Mouse (Mus musculus) kidney, adult 2 months (tissue): ENCODE results near the gene Arap1. TPM values are rescaled to one million over a fixed set of nuclear protein-coding genes. Genes with fewer than 3 reads are reported as not detected.

Experiments used
- DNase-seq: peaks from one replicate; pipeline ENCODE4 v3.0.0; 2021
- H3K27ac ChIP-seq: fragments of 200-500 bp; 2 replicates; pipeline ENCODE4 v1.5.1; 2012; ENCODE audit warnings: low read depth, low read length, control low read depth, inconsistent platforms; ENCODE audit not compliant: insufficient read depth
- H3K27me3 ChIP-seq: fragments of 200-500 bp; replicated peaks from 2 replicates; pipeline ENCODE4 v1.6.1; 2012; ENCODE audit warnings: mild to moderate bottlenecking, moderate library complexity, low read length, inconsistent platforms; ENCODE audit not compliant: control insufficient read depth, insufficient read depth
- H3K36me3 ChIP-seq: fragments of 200-500 bp; 2 replicates; pipeline ENCODE4 v1.6.1; 2012; ENCODE audit warnings: mild to moderate bottlenecking, moderate library complexity, low read length, inconsistent platforms; ENCODE audit not compliant: control insufficient read depth, insufficient read depth
- H3K4me1 ChIP-seq: fragments of 200-500 bp; 2 replicates; pipeline ENCODE4 v1.6.1; 2011; ENCODE audit warnings: low read length; ENCODE audit not compliant: control insufficient read depth, insufficient read depth
- H3K4me3 ChIP-seq: fragments of 200-500 bp; 2 replicates; pipeline ENCODE4 v1.5.1; 2011; ENCODE audit warnings: mild to moderate bottlenecking, low read depth, low read length, control low read depth; ENCODE audit not compliant: insufficient read depth
- CTCF ChIP-seq: fragments of 200-500 bp; conservative IDR thresholded peaks from 2 replicates; pipeline ENCODE4 v1.5.1; 2011; ENCODE audit warnings: low read depth, mild to moderate bottlenecking, control low read depth, low read length, moderate library complexity, mixed read lengths; ENCODE audit not compliant: insufficient read depth, insufficient read length
- POLR2A ChIP-seq: fragments of 200-500 bp; IDR thresholded peaks from one replicate; pipeline ENCODE4 v1.6.1; 2011; ENCODE audit warnings: low read depth, low read length, control low read depth
- WGBS: fragments of 180-500 bp; shearing (Covaris S2); methylation state at CpG from one replicate; pipeline ENCODE4 v1.1.7; 2018; 5-methylcytosine and 5-hydroxymethylcytosine counted together
- polyA plus RNA-seq: library from polyadenylated mRNA; depleted of rRNA; stranded (reverse); fragments of >200 nt; gene quantifications from 2 replicates; pipeline ENCODE4 v1.2.3, GENCODE M21; 2012

Gene Arap1
- polyA plus RNA-seq, 1 experiment: 69.7 TPM

- no peak for TF ChIP-seq CTCF
- TF ChIP-seq POLR2A: no peak
- WGBS: 61% methylated on average over 5 of the region's 5 CpGs
- peak; percentile 89 for DNase-seq
- H3K4me3 ChIP-seq: no peak overlapping the region
- H3K27me3 ChIP-seq: no peaks in the 10 kb centered on the region
- H3K27ac ChIP-seq: peak overlapping the region; percentile 41
- peaks cover 48% of the 10 kb centered on the region for H3K4me1 ChIP-seq
- no peaks in the 10 kb centered on the region for H3K36me3 ChIP-seq
These were observed 21.9 kb upstream of the Arap1 start for GRCm38 (mm10) chr7:101326006-101326405.

GRCm38 (mm10) chr7:101327263-101327662, 20.6 kb upstream of the Arap1 start:
- WGBS: 44% methylated on average over 5 of the region's 5 CpGs
- Histone ChIP-seq H3K27ac (peak overlapping the region; percentile 24; the same call in 1 of the 2 replicates), H3K36me3 (no peaks in the 10 kb centered on the region), H3K4me1 (peaks cover 48% of the 10 kb centered on the region), H3K27me3 (no peaks in the 10 kb centered on the region), H3K4me3 (no peak overlapping the region)
- DNase-seq: peak; percentile 68
- TF ChIP-seq CTCF (no peak), POLR2A (no peak)

GRCm38 (mm10) chr7:101327786-101328185, 20.1 kb upstream of the Arap1 start:
- Histone ChIP-seq H3K4me3 (no peak overlapping the region), H3K4me1 (peaks cover 43% of the 10 kb centered on the region), H3K27me3 (no peaks in the 10 kb centered on the region), H3K27ac (no peak overlapping the region), H3K36me3 (no peaks in the 10 kb centered on the region)
- TF ChIP-seq POLR2A: no peak
- no peak for TF ChIP-seq CTCF
- no peak for DNase-seq
- WGBS: 66% methylated on average over 2 of the region's 2 CpGs

- TF ChIP-seq CTCF: 0 out of 2 replicates have a peak, but pooled peaks have one; percentile 26
- no peak for TF ChIP-seq POLR2A
- Histone ChIP-seq H3K4me1 (peaks cover 34% of the 10 kb centered on the region), H3K4me3 (no peak overlapping the region), H3K27me3 (no peaks in the 10 kb centered on the region), H3K36me3 (no peaks in the 10 kb centered on the region; the same call in 1 of the 2 replicates), H3K27ac (no peak overlapping the region)
- no peak for DNase-seq
- 62% methylated on average over 4 of the region's 4 CpGs for WGBS
These were observed 19.2 kb upstream of the Arap1 start for GRCm38 (mm10) chr7:101328621-101329158.

- TF ChIP-seq POLR2A: no peak
- no peak for TF ChIP-seq CTCF
- Histone ChIP-seq H3K4me3 (no peak overlapping the region), H3K4me1 (peaks cover 26% of the 10 kb centered on the region), H3K27ac (no peak overlapping the region), H3K36me3 (no peaks in the 10 kb centered on the region; the same call in 1 of the 2 replicates), H3K27me3 (no peaks in the 10 kb centered on the region)
- no peak for DNase-seq
- 56% methylated on average over 4 of the region's 4 CpGs for WGBS
These were observed 18.3 kb upstream of the Arap1 start for GRCm38 (mm10) chr7:101329606-101330005.

GRCm38 (mm10) chr7:101330074-101330840, 17.6 kb upstream of the Arap1 start:
- H3K4me3 ChIP-seq: no peak overlapping the region
- no peak overlapping the region for H3K27ac ChIP-seq
- H3K27me3 ChIP-seq: no peaks in the 10 kb centered on the region
- DNase-seq: no peak
- no peaks in the 10 kb centered on the region; the same call in 1 of the 2 replicates for H3K36me3 ChIP-seq
- 68% methylated on average over 10 of the region's 10 CpGs for WGBS
- peaks cover 20% of the 10 kb centered on the region for H3K4me1 ChIP-seq
- TF ChIP-seq CTCF (no peak), POLR2A (no peak)

GRCm38 (mm10) chr7:101330841-101331173, 17.1 kb upstream of the Arap1 start:
- no peak for DNase-seq
- TF ChIP-seq CTCF: no peak
- TF ChIP-seq POLR2A: no peak
- WGBS: 59% methylated on average over 4 of the region's 4 CpGs
- no peak overlapping the region for H3K27ac ChIP-seq
- peaks cover 14% of the 10 kb centered on the region for H3K4me1 ChIP-seq
- H3K36me3 ChIP-seq: no peaks in the 10 kb centered on the region; the same call in 1 of the 2 replicates
- H3K4me3 ChIP-seq: no peak overlapping the region
- H3K27me3 ChIP-seq: no peaks in the 10 kb centered on the region
